8 mouse cellular contexts compared by ENCODE assay signal in the genomic region with DNA sequence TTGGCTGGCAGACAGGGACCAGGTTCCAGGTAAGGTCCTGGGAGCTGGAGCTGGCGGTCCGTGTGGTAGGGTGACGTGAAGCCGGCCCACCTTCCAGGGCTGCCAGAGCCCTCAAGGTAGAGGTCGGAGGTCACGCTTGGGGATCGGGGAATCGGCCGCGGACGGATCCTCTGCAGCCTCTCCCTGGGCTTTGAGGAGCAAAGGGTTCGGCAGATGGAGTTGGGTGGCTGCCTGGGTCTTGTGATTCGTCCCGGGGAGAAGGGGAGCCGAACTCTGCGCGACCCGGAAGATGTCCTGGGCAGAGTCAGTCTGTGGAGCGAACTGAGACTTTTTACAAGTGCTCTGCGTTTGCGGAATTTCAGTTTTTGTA. TPM values are rescaled to one million over a fixed set of nuclear protein-coding genes. Genes with fewer than 3 reads are reported as not detected.
A peak's percentile ranks its signal among the peaks of the same experiment; 100 is the strongest.
DNase-seq lines count a peak whose midpoint lies in the region; ATAC-seq and TF ChIP-seq lines count a peak whose summit lies in the region.

No protein-coding gene starts in this region.

- peak overlapping the region; percentile 76 for H3K4me2 ChIP-seq in heart, postnatal 0 days (ENCODE audit: low read depth, low read length)
- H3K4me2 ChIP-seq in forebrain, postnatal 0 days (ENCODE audit: low read depth) = peak overlapping the region; percentile 62
- peak overlapping the region; percentile 70 for H3K4me2 ChIP-seq in lung, postnatal 0 days (replicated peaks; ENCODE audit: low read depth, low read length)

- DNase-seq in heart, postnatal 0 days (ENCODE audit: low spot score) = no peak
- DNase-seq in heart, adult 9 months (ENCODE audit: low spot score in 2 of 2) = no peak
- no peak for DNase-seq in forebrain, postnatal 0 days
- peak; percentile 53 for DNase-seq in lung, postnatal 0 days (ENCODE audit: low spot score)
- DNase-seq in embryo, embryonic 10 days (ENCODE audit: low spot score) = no peak
- DNase-seq in thymus, adult 18-20 months = no peak
- DNase-seq in ovary, postnatal 36 days (ENCODE audit: low spot score) = no peak

- H3K9ac ChIP-seq in heart, postnatal 0 days (replicated peaks; ENCODE audit: low read depth, low read length) = peak overlapping the region; percentile 96
- peak overlapping the region; percentile 83 for H3K9ac ChIP-seq in forebrain, postnatal 0 days
- peak overlapping the region; percentile 80 for H3K9ac ChIP-seq in lung, postnatal 0 days (replicated peaks; ENCODE audit: low read depth)

- H3K27ac ChIP-seq in heart, postnatal 0 days (ENCODE audit: low read depth) = peak overlapping the region; percentile 85
- H3K27ac ChIP-seq in forebrain, postnatal 0 days (ENCODE audit: low read depth, low read length) = peak overlapping the region; percentile 57
- peak overlapping the region; percentile 76 for H3K27ac ChIP-seq in lung, postnatal 0 days (ENCODE audit: low read length)

- TF ChIP-seq CTCF in heart, postnatal 0 days (IDR thresholded peaks at IDR 0.05; ENCODE audit: low read depth) = no peak
- no peak for TF ChIP-seq CTCF in forebrain, postnatal 0 days (IDR thresholded peaks at IDR 0.05; ENCODE audit: low read depth)
- no peak for TF ChIP-seq CTCF in lung, postnatal 0 days (IDR thresholded peaks at IDR 0.05)

- no peak for TF ChIP-seq EP300 in heart, postnatal 0 days (IDR thresholded peaks at IDR 0.05; ENCODE audit: low read depth)
- no peak for TF ChIP-seq EP300 in lung, postnatal 0 days (IDR thresholded peaks at IDR 0.05)

- H3K4me1 ChIP-seq in heart, postnatal 0 days (ENCODE audit: control insufficient read depth, insufficient read depth) = peaks cover 9% of the 10 kb centered on the region
- H3K4me1 ChIP-seq in forebrain, postnatal 0 days (ENCODE audit: insufficient read depth) = peaks cover 8% of the 10 kb centered on the region; the same call in 1 of the 2 replicates
- peaks cover 3% of the 10 kb centered on the region; the same call in 1 of the 2 replicates for H3K4me1 ChIP-seq in lung, postnatal 0 days (ENCODE audit: insufficient read depth, low read depth, low read length)

- no peaks in the 10 kb centered on the region for H3K9me3 ChIP-seq in heart, postnatal 0 days (replicated peaks; ENCODE audit: control insufficient read depth, low read length)
- no peaks in the 10 kb centered on the region for H3K9me3 ChIP-seq in forebrain, postnatal 0 days (ENCODE audit: low read length)
- H3K9me3 ChIP-seq in lung, postnatal 0 days (ENCODE audit: low read length) = no peaks in the 10 kb centered on the region

- H3K36me3 ChIP-seq in heart, postnatal 0 days (replicated peaks; ENCODE audit: control insufficient read depth, insufficient read depth, low read length) = no peaks in the 10 kb centered on the region
- no peaks in the 10 kb centered on the region for H3K36me3 ChIP-seq in forebrain, postnatal 0 days (ENCODE audit: insufficient read depth)
- H3K36me3 ChIP-seq in lung, postnatal 0 days (ENCODE audit: insufficient read depth, low read length) = no peaks in the 10 kb centered on the region

- peak; percentile 62 for ATAC-seq in heart, postnatal 0 days (ENCODE audit: insufficient read depth, low read depth)
- ATAC-seq in activated CD4-positive, CD25-positive, alpha-beta regulatory T cell, adult 4 months = peak; percentile 42
- peak; percentile 62 for ATAC-seq in forebrain, postnatal 0 days
- peak; percentile 65 for ATAC-seq in lung, postnatal 0 days

- no peaks in the 10 kb centered on the region for H3K27me3 ChIP-seq in heart, postnatal 0 days (ENCODE audit: control insufficient read depth, insufficient read depth, low read length)
- no peaks in the 10 kb centered on the region for H3K27me3 ChIP-seq in forebrain, postnatal 0 days (ENCODE audit: insufficient read depth, low read length)
- no peaks in the 10 kb centered on the region for H3K27me3 ChIP-seq in lung, postnatal 0 days (replicated peaks; ENCODE audit: insufficient read depth, low read length)

- peak overlapping the region; percentile 100 for H3K4me3 ChIP-seq in heart, postnatal 0 days (ENCODE audit: low read depth, low read length)
- peak overlapping the region; percentile 87 for H3K4me3 ChIP-seq in forebrain, postnatal 0 days (ENCODE audit: low read depth, low read length)
- H3K4me3 ChIP-seq in lung, postnatal 0 days (ENCODE audit: low read depth, low read length) = peak overlapping the region; percentile 96

- WGBS in heart, postnatal 0 days = under 1% methylated on average over 21 of the region's 21 CpGs
- 1% methylated on average over 21 of the region's 21 CpGs for WGBS in forebrain, postnatal 0 days
- WGBS in lung, postnatal 0 days = under 1% methylated on average over 21 of the region's 21 CpGs

RNA-seq across cellular contexts. Expression of a gene that starts 0.3 kb away (rescaled TPM):
- total RNA-seq in heart, postnatal 0 days (2014; rRNA removed; ENCODE audit: low replicate concordance) = 41.5 and 64.3 TPM in 2 replicates
- 85.0 and 85.6 TPM in 2 replicates for polyA plus RNA-seq in heart, postnatal 0 days (2015; fragmentation: Nextera tagmentation; extraction: Ambion mirVana)
- 10 to 100 TPM; 88.1 to 89.6 TPM for polyA plus RNA-seq in activated CD4-positive, CD25-positive, alpha-beta regulatory T cell, adult 4 months (2017; shearing (Covaris generic))
- total RNA-seq in forebrain, postnatal 0 days (2014; rRNA removed) = 30.6 and 39.7 TPM in 2 replicates
- 33.1 and 35.3 TPM in 2 replicates for polyA plus RNA-seq in forebrain, postnatal 0 days (2015; fragmentation: Nextera tagmentation; extraction: Ambion mirVana)
- polyA plus RNA-seq in lung, postnatal 0 days (2015; fragmentation: Nextera tagmentation; extraction: Ambion mirVana) = 41.1 and 41.2 TPM in 2 replicates
